Mouse (Mus musculus) layer of hippocampus, postnatal 10 days (tissue): Measurements from ENCODE around the gene Gm4881. TPM values are rescaled to one million over a fixed set of nuclear protein-coding genes. Genes with fewer than 3 reads are reported as not detected.
A peak's percentile ranks its signal among the peaks of the same experiment; 100 is the strongest.

Experiments
- DNase-seq, 2 experiments: peaks; one replicate each; pipeline ENCODE4 v3.0.0; 2021; ENCODE audit warnings: low spot score in 2 of 2
- long read RNA-seq: library from polyadenylated mRNA; stranded (forward); transcript quantifications from one replicate; pipeline ENCODE4 v2.0.0, GENCODE M21; 2023
- total RNA-seq, 2 experiments: library from RNA; stranded (reverse); gene quantifications; 2 replicates each; pipeline ENCODE4 v1.2.3; 2021

The Gm4881 gene
- total RNA-seq, result not detected
- long read RNA-seq, result 0 reads

GRCm38 (mm10) chr7:24944257-24944950 lies at the start of gene Gm4881:
Gene Gm4881, minus strand, starts transcription at chr7:24944494.
- DNase-seq, result no peak

GRCm38 (mm10) chr7:24993081-24993480 lies 48.8 kb upstream of the Gm4881 start:
- no peak for DNase-seq

- DNase-seq, result no peak
Observed at GRCm38 (mm10) chr7:24990478-24990877, 46.2 kb upstream of the Gm4881 start.

- DNase-seq, result no peak
Observed at GRCm38 (mm10) chr7:24987941-24988340, 43.6 kb upstream of the Gm4881 start.

- DNase-seq, result no peak
Observed at GRCm38 (mm10) chr7:24985799-24986198, 41.5 kb upstream of the Gm4881 start.

GRCm38 (mm10) chr7:24984307-24984706 lies 40.0 kb upstream of the Gm4881 start:
- DNase-seq, result no peak

GRCm38 (mm10) chr7:24983396-24983795 lies 39.1 kb upstream of the Gm4881 start:
- no peak for DNase-seq

GRCm38 (mm10) chr7:24980439-24980838 lies 36.1 kb upstream of the Gm4881 start:
- DNase-seq, result no peak

GRCm38 (mm10) chr7:24978781-24979180 lies 34.5 kb upstream of the Gm4881 start:
- DNase-seq, result no peak

GRCm38 (mm10) chr7:24974893-24975595 lies 30.8 kb upstream of the Gm4881 start:
- peak; percentile 42 to 56 for DNase-seq

- DNase-seq, result no peak
Observed at GRCm38 (mm10) chr7:24973902-24974301, 29.6 kb upstream of the Gm4881 start.

- DNase-seq, result no peak
Observed at GRCm38 (mm10) chr7:24973208-24973607, 28.9 kb upstream of the Gm4881 start.

GRCm38 (mm10) chr7:24971972-24972893 lies 27.9 kb upstream of the Gm4881 start, which contains the start of gene Rabac1:
Gene Rabac1, minus strand, starts transcription at chr7:24972754.
- DNase-seq, result peak; percentile 84 to 89

- DNase-seq, result peak; percentile 62 to 63
Observed at GRCm38 (mm10) chr7:24971261-24971971, 27.1 kb upstream of the Gm4881 start.

GRCm38 (mm10) chr7:24970341-24970740 lies 26.0 kb upstream of the Gm4881 start:
- no peak for DNase-seq

GRCm38 (mm10) chr7:24969805-24970204 lies 25.5 kb upstream of the Gm4881 start:
- peak in 1 of 2 experiments; percentile 54 for DNase-seq

GRCm38 (mm10) chr7:24968463-24968862 lies 24.2 kb upstream of the Gm4881 start:
- no peak for DNase-seq

- no peak for DNase-seq
Observed at GRCm38 (mm10) chr7:24967966-24968365, 23.7 kb upstream of the Gm4881 start.

GRCm38 (mm10) chr7:24964897-24965535 lies 20.7 kb upstream of the Gm4881 start:
- peak; percentile 90 to 91 for DNase-seq

- no peak for DNase-seq
Observed at GRCm38 (mm10) chr7:24964288-24964687, 20.0 kb upstream of the Gm4881 start.
